Mouse (Mus musculus): ENCODE measurements around the gene Aff1.

Gene Aff1

GRCm38 (mm10) chr5:103836148-103836784 lies 144.1 kb downstream of the Aff1 start:
- DNase-seq (ENCODE audit: low spot score) = no peak

- no peak for DNase-seq (ENCODE audit: low spot score)
Observed at GRCm38 (mm10) chr5:103838550-103839264, 146.5 kb downstream of the Aff1 start.

GRCm38 (mm10) chr5:103839265-103839626 lies 147.1 kb downstream of the Aff1 start:
- DNase-seq (ENCODE audit: low spot score) = no peak

- no peak for DNase-seq (ENCODE audit: low spot score)
Observed at GRCm38 (mm10) chr5:103843938-103844337, 151.8 kb downstream of the Aff1 start.

GRCm38 (mm10) chr5:103845418-103846153 lies 153.4 kb downstream of the Aff1 start:
- DNase-seq (ENCODE audit: low spot score) = no peak

GRCm38 (mm10) chr5:103846154-103846551 lies 154.0 kb downstream of the Aff1 start:
- no peak for DNase-seq (ENCODE audit: low spot score)

- no peak for DNase-seq (ENCODE audit: low spot score)
Observed at GRCm38 (mm10) chr5:103846609-103847008, 154.4 kb downstream of the Aff1 start.

- DNase-seq (ENCODE audit: low spot score) = no peak
Observed at GRCm38 (mm10) chr5:103848546-103848945, 156.4 kb downstream of the Aff1 start.

- no peak for DNase-seq (ENCODE audit: low spot score)
Observed at GRCm38 (mm10) chr5:103852756-103853549, 160.8 kb downstream of the Aff1 start.

- DNase-seq (ENCODE audit: low spot score) = no peak
Observed at GRCm38 (mm10) chr5:103854041-103854806, 162.1 kb downstream of the Aff1 start.

- no peak for DNase-seq (ENCODE audit: low spot score)
Observed at GRCm38 (mm10) chr5:103854807-103855194, 162.6 kb downstream of the Aff1 start.

GRCm38 (mm10) chr5:103855483-103856211 lies 163.5 kb downstream of the Aff1 start:
- DNase-seq (ENCODE audit: low spot score) = no peak

- peak; percentile 30 for DNase-seq (ENCODE audit: low spot score)
Observed at GRCm38 (mm10) chr5:103856286-103857009, 164.3 kb downstream of the Aff1 start.

- DNase-seq (ENCODE audit: low spot score) = no peak
Observed at GRCm38 (mm10) chr5:103857151-103857550, 165.0 kb downstream of the Aff1 start.

- DNase-seq (ENCODE audit: low spot score) = no peak
Observed at GRCm38 (mm10) chr5:103860622-103861021, 168.4 kb downstream of the Aff1 start.

- no peak for DNase-seq (ENCODE audit: low spot score)
Observed at GRCm38 (mm10) chr5:103863759-103864158, 171.6 kb downstream of the Aff1 start.

GRCm38 (mm10) chr5:103889766-103890165 lies 197.6 kb downstream of the Aff1 start:
- DNase-seq (ENCODE audit: low spot score) = no peak

GRCm38 (mm10) chr5:103898310-103898709 lies 206.1 kb downstream of the Aff1 start:
- no peak for DNase-seq (ENCODE audit: low spot score)

Measured in yolk sac, embryonic 10.5 days (tissue).